10 mouse cellular contexts compared by ENCODE assay signal in the genomic region with DNA sequence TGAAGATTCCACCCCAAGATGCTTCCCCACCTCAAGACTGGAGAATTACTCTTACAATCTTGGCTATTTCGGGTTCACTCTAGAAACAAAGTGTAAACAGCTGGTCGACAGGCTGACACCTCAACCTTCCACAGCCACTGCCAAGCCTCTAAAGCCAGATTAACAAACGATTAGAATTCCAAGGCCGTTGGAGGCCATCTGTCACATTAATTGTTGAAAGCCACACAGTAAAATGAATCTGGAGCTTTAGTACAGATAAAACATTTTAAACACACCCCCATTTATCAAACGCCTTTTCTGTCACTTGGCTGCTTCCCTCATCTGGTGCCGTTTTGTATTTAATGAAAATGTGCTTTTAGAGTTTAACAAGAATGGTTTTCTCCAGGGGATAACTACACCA.
A peak's percentile ranks its signal among the peaks of the same experiment; 100 is the strongest.
DNase-seq lines count a peak whose midpoint lies in the region; ATAC-seq and TF ChIP-seq lines count a peak whose summit lies in the region.
"Had no signal": no experiment of that assay in that cellular context is flagged by ENCODE, and none has a peak within 500 bp of the region (broad histone marks: within the 10 kb centered on the region; RNA-seq: fewer than 3 reads in every experiment).

No protein-coding gene starts in this region.

- ATAC-seq in kidney, postnatal 0 days (replicated peaks; ENCODE audit: low FRiP score, low read depth) = no peak
- ATAC-seq in kidney, embryonic 15.5 days (replicated peaks; ENCODE audit: low FRiP score) = no peak
- ATAC-seq in forebrain, embryonic 16.5 days = peak; percentile 58
- peak; percentile 56; the same call in 1 of the 2 replicates for ATAC-seq in midbrain, embryonic 13.5 days
- ATAC-seq: CD4-positive, CD25-positive, alpha-beta regulatory T cell, adult 4 months had no signal

- no peak overlapping the region for H3K9ac ChIP-seq in kidney, postnatal 0 days (ENCODE audit: low read depth, low read length)
- H3K9ac ChIP-seq in kidney, embryonic 15.5 days = no peak overlapping the region
- no peak overlapping the region for H3K9ac ChIP-seq in forebrain, embryonic 16.5 days (replicated peaks; ENCODE audit: low read depth, low read length)
- no peak overlapping the region for H3K9ac ChIP-seq in midbrain, embryonic 13.5 days (replicated peaks)

- no peaks in the 10 kb centered on the region for H3K4me1 ChIP-seq in kidney, postnatal 0 days (replicated peaks; ENCODE audit: insufficient read depth, low read length)
- H3K4me1 ChIP-seq in kidney, embryonic 15.5 days = no peaks in the 10 kb centered on the region
- peaks cover 3% of the 10 kb centered on the region; the same call in 1 of the 2 replicates for H3K4me1 ChIP-seq in forebrain, embryonic 16.5 days (replicated peaks; ENCODE audit: control insufficient read depth, insufficient read depth, low read length)
- no peaks in the 10 kb centered on the region; the same call in 1 of the 2 replicates for H3K4me1 ChIP-seq in midbrain, embryonic 13.5 days (replicated peaks)

- H3K9me3 ChIP-seq in kidney, postnatal 0 days (replicated peaks; ENCODE audit: low read length) = no peaks in the 10 kb centered on the region
- H3K9me3 ChIP-seq in kidney, embryonic 15.5 days (replicated peaks) = no peaks in the 10 kb centered on the region
- no peaks in the 10 kb centered on the region for H3K9me3 ChIP-seq in forebrain, embryonic 16.5 days (ENCODE audit: control insufficient read depth, low read length)
- H3K9me3 ChIP-seq in midbrain, embryonic 13.5 days = no peaks in the 10 kb centered on the region

- peak; percentile 54 for DNase-seq in kidney, postnatal 0 days (ENCODE audit: low spot score)
- DNase-seq in cerebellum, adult 18-20 months = peak; percentile 44 to 53
- DNase-seq in urinary bladder, postnatal 10 days (ENCODE audit: low spot score) = no peak
- no peak for DNase-seq in thymus, postnatal 36 days
- no peak for DNase-seq in right cerebral cortex, adult 18-20 months
- DNase-seq: heart, postnatal 36 days had no signal

- no peak overlapping the region for H3K4me3 ChIP-seq in kidney, postnatal 0 days (replicated peaks; ENCODE audit: low read depth, low read length)
- H3K4me3 ChIP-seq in kidney, embryonic 15.5 days (replicated peaks) = no peak overlapping the region
- H3K4me3 ChIP-seq in forebrain, embryonic 16.5 days (replicated peaks; ENCODE audit: low read length) = no peak overlapping the region
- no peak overlapping the region for H3K4me3 ChIP-seq in midbrain, embryonic 13.5 days (replicated peaks)

- H3K36me3 ChIP-seq in kidney, postnatal 0 days (ENCODE audit: insufficient read depth, low read length) = no peaks in the 10 kb centered on the region
- no peaks in the 10 kb centered on the region for H3K36me3 ChIP-seq in kidney, embryonic 15.5 days
- H3K36me3 ChIP-seq in forebrain, embryonic 16.5 days (ENCODE audit: control insufficient read depth, insufficient read depth) = no peaks in the 10 kb centered on the region
- H3K36me3 ChIP-seq in midbrain, embryonic 13.5 days = no peaks in the 10 kb centered on the region

- H3K27me3 ChIP-seq in kidney, postnatal 0 days (ENCODE audit: insufficient read depth, low read length) = no peaks in the 10 kb centered on the region
- no peaks in the 10 kb centered on the region for H3K27me3 ChIP-seq in kidney, embryonic 15.5 days
- no peaks in the 10 kb centered on the region for H3K27me3 ChIP-seq in forebrain, embryonic 16.5 days (replicated peaks; ENCODE audit: control insufficient read depth, insufficient read depth, low read length)
- no peaks in the 10 kb centered on the region for H3K27me3 ChIP-seq in midbrain, embryonic 13.5 days

- no peak for TF ChIP-seq CTCF in kidney, postnatal 0 days (IDR thresholded peaks at IDR 0.05; ENCODE audit: low read depth)

- 22% methylated on average over 6 of the region's 6 CpGs for WGBS in kidney, postnatal 0 days
- 30% methylated on average over 6 of the region's 6 CpGs for WGBS in kidney, embryonic 15.5 days
- WGBS in forebrain, embryonic 16.5 days = 15% methylated on average over 6 of the region's 6 CpGs
- WGBS in midbrain, embryonic 13.5 days = 22% methylated on average over 6 of the region's 6 CpGs

- no peak overlapping the region for H3K4me2 ChIP-seq in kidney, postnatal 0 days (ENCODE audit: low read length)
- no peak overlapping the region for H3K4me2 ChIP-seq in kidney, embryonic 15.5 days
- no peak overlapping the region for H3K4me2 ChIP-seq in forebrain, embryonic 16.5 days (ENCODE audit: low read length)
- H3K4me2 ChIP-seq in midbrain, embryonic 13.5 days (replicated peaks) = no peak overlapping the region

- H3K27ac ChIP-seq in kidney, postnatal 0 days = no peak overlapping the region
- no peak overlapping the region for H3K27ac ChIP-seq in kidney, embryonic 15.5 days
- no peak overlapping the region for H3K27ac ChIP-seq in forebrain, embryonic 16.5 days (ENCODE audit: low read length)
- 0 out of 2 replicates have a peak overlapping the region, but pooled peaks have one; percentile 7 for H3K27ac ChIP-seq in midbrain, embryonic 13.5 days

Comparison
In these comparisons a context has a peak if more than half of its experiments do, and no peak if none do; other contexts are left out.
1. ATAC-seq: peak in forebrain, embryonic 16.5 days (single experiment) and midbrain, embryonic 13.5 days (single experiment); none in kidney, postnatal 0 days (single experiment) and kidney, embryonic 15.5 days (single experiment).
2. DNase-seq: peak in kidney, postnatal 0 days (single experiment) and cerebellum, adult 18-20 months (2 of 2); none in urinary bladder, postnatal 10 days (single experiment), thymus, postnatal 36 days (0 of 2) and right cerebral cortex, adult 18-20 months (single experiment).